Mouse (Mus musculus) heart, adult 11 months (tissue): ENCODE measurements around the gene Erich3.

Experiments
- DNase-seq: peaks from one replicate; pipeline ENCODE4 v3.0.0; 2022

The Erich3 gene

GRCm38 (mm10) chr3:154682570-154682969 lies 18.9 kb downstream of the Erich3 start:
- DNase-seq = no peak

- peak; percentile 10 for DNase-seq
Measured at GRCm38 (mm10) chr3:154683667-154684066, 20.0 kb downstream of the Erich3 start.

- peak; percentile 60 for DNase-seq
Measured at GRCm38 (mm10) chr3:154690260-154690659, 26.6 kb downstream of the Erich3 start.

- DNase-seq = peak; percentile 98
Measured at GRCm38 (mm10) chr3:154691897-154692571, 28.4 kb downstream of the Erich3 start.

- no peak for DNase-seq
Measured at GRCm38 (mm10) chr3:154692572-154692922, 28.9 kb downstream of the Erich3 start.

GRCm38 (mm10) chr3:154693902-154694301 lies 30.2 kb downstream of the Erich3 start:
- peak; percentile 3 for DNase-seq

GRCm38 (mm10) chr3:154696611-154697010 lies 33.0 kb downstream of the Erich3 start:
- DNase-seq = peak; percentile 80

GRCm38 (mm10) chr3:154698907-154699306 lies 35.2 kb downstream of the Erich3 start:
- no peak for DNase-seq

- DNase-seq = peak; percentile 78
Measured at GRCm38 (mm10) chr3:154700296-154700695, 36.6 kb downstream of the Erich3 start.

- peak; percentile 53 for DNase-seq
Measured at GRCm38 (mm10) chr3:154700735-154701134, 37.1 kb downstream of the Erich3 start.

- DNase-seq = peak; percentile 44
Measured at GRCm38 (mm10) chr3:154704755-154705154, 41.1 kb downstream of the Erich3 start.

GRCm38 (mm10) chr3:154708150-154708549 lies 44.5 kb downstream of the Erich3 start:
- DNase-seq = peak; percentile 0

- DNase-seq = peak; percentile 96
Measured at GRCm38 (mm10) chr3:154723198-154723597, 59.5 kb downstream of the Erich3 start.

GRCm38 (mm10) chr3:154731431-154731830 lies 67.8 kb downstream of the Erich3 start:
- peak; percentile 83 for DNase-seq

GRCm38 (mm10) chr3:154741496-154741895 lies 77.8 kb downstream of the Erich3 start:
- peak; percentile 55 for DNase-seq

GRCm38 (mm10) chr3:154742927-154743326 lies 79.3 kb downstream of the Erich3 start:
- peak; percentile 64 for DNase-seq

- peak; percentile 27 for DNase-seq
Measured at GRCm38 (mm10) chr3:154744317-154744716, 80.7 kb downstream of the Erich3 start.

GRCm38 (mm10) chr3:154754505-154754904 lies 90.8 kb downstream of the Erich3 start:
- DNase-seq = peak; percentile 92

GRCm38 (mm10) chr3:154755225-154755624 lies 91.6 kb downstream of the Erich3 start:
- DNase-seq = no peak

GRCm38 (mm10) chr3:154758089-154758488 lies 94.4 kb downstream of the Erich3 start:
- DNase-seq = no peak

- DNase-seq = no peak
Measured at GRCm38 (mm10) chr3:154761108-154761507, 97.4 kb downstream of the Erich3 start.

- DNase-seq = peak; percentile 90
Measured at GRCm38 (mm10) chr3:154763374-154763773, 99.7 kb downstream of the Erich3 start.

GRCm38 (mm10) chr3:154764115-154764514 lies 100.5 kb downstream of the Erich3 start:
- DNase-seq = peak; percentile 93

GRCm38 (mm10) chr3:154766321-154766720 lies 102.7 kb downstream of the Erich3 start:
- peak; percentile 85 for DNase-seq

GRCm38 (mm10) chr3:154771651-154772050 lies 108.0 kb downstream of the Erich3 start:
- DNase-seq = no peak
